Mouse (Mus musculus) Patski (cell line): ENCODE measurements around the gene Men1. TPM values are rescaled to one million over a fixed set of nuclear protein-coding genes. Genes with fewer than 3 reads are reported as not detected.

Source experiments
- ATAC-seq: fragments of 100-300 bp; one replicate; pipeline ENCODE4 v1.8.0; 2021
- CTCF ChIA-PET: fragments of 350-600 bp; sonication (Branson Sonifier 250); formaldehyde crosslinking; loops from one replicate; lab custom pipeline; 2022; ENCODE audit warnings: inconsistent platforms; lab: Charles Lee
- POLR2A ChIA-PET: fragments of 350-600 bp; sonication (Branson Sonifier 250); formaldehyde crosslinking; loops from one replicate; lab custom pipeline; 2022; ENCODE audit warnings: antibody characterized with exemption, inconsistent platforms; lab: Charles Lee
- DNase-seq: peaks from one replicate; pipeline ENCODE4 v3.0.0-alpha.2; 2011; ENCODE audit warnings: low read depth, low spot score
- H3K27me3 ChIP-seq: fragments of 371-371 bp; one replicate; pipeline ENCODE4 v1.5.1; 2021
- CTCF ChIP-seq: fragments of 100-300 bp; IDR thresholded peaks from one replicate; pipeline ENCODE4 v1.5.1; 2021
- in situ Hi-C: fragments of 300-500 bp; cut with MboI; formaldehyde crosslinking; loops from 3 replicates; pipeline ENCODE4 v1.11.1; 2018; ENCODE audit warnings: low pct_unique_long_range_greater_than_20kb, mixed read lengths
- polyA plus RNA-seq: library from polyadenylated mRNA; unstranded; gene quantifications from one replicate; pipeline ENCODE4 v1.2.3, GENCODE M21; 2021

The Men1 gene
- polyA plus RNA-seq, 1 experiment from 2014 or later: 63.2 TPM

GRCm38 (mm10) chr19:6361291-6361690 is 26.5 kb downstream of the Men1 start:
- in situ Hi-C loops: no loop called here
- no peaks in the 10 kb centered on the region for H3K27me3 ChIP-seq
- POLR2A ChIA-PET: no interaction called here
- no peak for TF ChIP-seq CTCF
- ATAC-seq (no peak), DNase-seq (no peak)
- CTCF ChIA-PET: no interaction called here

GRCm38 (mm10) chr19:6363091-6363410 is 28.3 kb downstream of the Men1 start:
- CTCF ChIA-PET: no interaction called here
- no peaks in the 10 kb centered on the region for H3K27me3 ChIP-seq
- in situ Hi-C loops: no loop called here
- DNase-seq (no peak), ATAC-seq (no peak)
- TF ChIP-seq CTCF: no peak
- POLR2A ChIA-PET: interaction anchor here (0.7 to 1.0 kb wide), 2 partner anchors 11 to 247 kb away, joined by 3 to 4 read pairs; no protein-coding TSS in a partner anchor

- no peaks in the 10 kb centered on the region for H3K27me3 ChIP-seq
- DNase-seq: peak; percentile 98
- CTCF ChIA-PET: interaction anchor here (1.4 kb wide), 1 partner anchor 10 kb away, joined by 5 read pairs; no protein-coding TSS in a partner anchor
- no peak for TF ChIP-seq CTCF
- ATAC-seq: peak; percentile 98
- POLR2A ChIA-PET: interaction anchor here (1.0 kb wide), 1 partner anchor 10 kb away, joined by 3 read pairs; no protein-coding TSS in a partner anchor
- in situ Hi-C loops: no loop called here
Observed at GRCm38 (mm10) chr19:6363411-6364240, 28.8 kb downstream of the Men1 start, which contains the start of gene Sf1. Sf1 (plus strand) TSS chr19:6363690.

GRCm38 (mm10) chr19:6364317-6364725 is 29.5 kb downstream of the Men1 start:
- DNase-seq (peak; percentile 33), ATAC-seq (no peak)
- POLR2A ChIA-PET: interaction anchor here (0.8 kb wide), 2 partner anchors 11 to 14 kb away, joined by 3 read pairs; no protein-coding TSS in a partner anchor
- no peaks in the 10 kb centered on the region for H3K27me3 ChIP-seq
- no peak for TF ChIP-seq CTCF
- CTCF ChIA-PET: interaction anchor here (0.8 to 1.4 kb wide), 2 partner anchors 9 to 15 kb away, joined by 3 to 5 read pairs; no protein-coding TSS in a partner anchor
- in situ Hi-C loops: no loop called here

GRCm38 (mm10) chr19:6364842-6365241 is 30.1 kb downstream of the Men1 start:
- ChIA-PET POLR2A (interaction anchor here (0.8 kb wide), 2 partner anchors 11 to 13 kb away, joined by 3 read pairs; no protein-coding TSS in a partner anchor), CTCF (interaction anchor here (0.8 to 2.5 kb wide), 3 partner anchors 9 to 15 kb away, joined by 3 to 11 read pairs (median 5); no protein-coding TSS in a partner anchor)
- H3K27me3 ChIP-seq: no peaks in the 10 kb centered on the region
- DNase-seq (no peak), ATAC-seq (no peak)
- no peak for TF ChIP-seq CTCF
- in situ Hi-C loops: no loop called here

- TF ChIP-seq CTCF: no peak
- CTCF ChIA-PET: no interaction called here
- POLR2A ChIA-PET: no interaction called here
- H3K27me3 ChIP-seq: no peaks in the 10 kb centered on the region
- in situ Hi-C loops: no loop called here
- ATAC-seq (no peak), DNase-seq (no peak)
Observed at GRCm38 (mm10) chr19:6370175-6370574, 35.4 kb downstream of the Men1 start.

- ChIA-PET CTCF (no interaction called here), POLR2A (no interaction called here)
- ATAC-seq (peak; percentile 49), DNase-seq (no peak)
- TF ChIP-seq CTCF: no peak
- in situ Hi-C loops: no loop called here
- H3K27me3 ChIP-seq: no peaks in the 10 kb centered on the region
Observed at GRCm38 (mm10) chr19:6372433-6372832, 37.7 kb downstream of the Men1 start.

- TF ChIP-seq CTCF: peak; percentile 90
- in situ Hi-C loops: no loop called here
- CTCF ChIA-PET: interaction anchor here (0.6 to 2.0 kb wide), 4 partner anchors 9 to 22 kb away, joined by 3 to 15 read pairs (median 4); partner anchors contain the start of gene Pygm
- POLR2A ChIA-PET: interaction anchor here (0.8 to 1.5 kb wide), 2 partner anchors 10 to 11 kb away, joined by 3 read pairs; partner anchors contain the start of genes Pygm and Sf1
- no peak for ATAC-seq
- no peak for DNase-seq
- no peaks in the 10 kb centered on the region for H3K27me3 ChIP-seq
Observed at GRCm38 (mm10) chr19:6373539-6374400, 39.0 kb downstream of the Men1 start.

- in situ Hi-C loops: no loop called here
- no peak for DNase-seq
- no peak for ATAC-seq
- POLR2A ChIA-PET: interaction anchor here (1.4 kb wide), 1 partner anchor 9 kb away, joined by 3 read pairs; no protein-coding TSS in a partner anchor
- no peaks in the 10 kb centered on the region for H3K27me3 ChIP-seq
- CTCF ChIA-PET: interaction anchor here (1.1 to 2.0 kb wide), 2 partner anchors 9 to 21 kb away, joined by 3 to 15 read pairs; partner anchors contain the start of gene Pygm
- no peak for TF ChIP-seq CTCF
Observed at GRCm38 (mm10) chr19:6374571-6374970, 39.8 kb downstream of the Men1 start.
